Mouse (Mus musculus): ENCODE results near the gene Rbfox2.

The Rbfox2 gene

GRCm38 (mm10) chr15:77230144-77230543, 76.7 kb downstream of the Rbfox2 start:
- DNase-seq (ENCODE audit: low read depth) = no peak

- no peak for DNase-seq (ENCODE audit: low read depth)
Observed at GRCm38 (mm10) chr15:77226831-77227354, 79.9 kb downstream of the Rbfox2 start.

GRCm38 (mm10) chr15:77225858-77226257, 80.9 kb downstream of the Rbfox2 start:
- DNase-seq (ENCODE audit: low read depth) = no peak

DNA sequence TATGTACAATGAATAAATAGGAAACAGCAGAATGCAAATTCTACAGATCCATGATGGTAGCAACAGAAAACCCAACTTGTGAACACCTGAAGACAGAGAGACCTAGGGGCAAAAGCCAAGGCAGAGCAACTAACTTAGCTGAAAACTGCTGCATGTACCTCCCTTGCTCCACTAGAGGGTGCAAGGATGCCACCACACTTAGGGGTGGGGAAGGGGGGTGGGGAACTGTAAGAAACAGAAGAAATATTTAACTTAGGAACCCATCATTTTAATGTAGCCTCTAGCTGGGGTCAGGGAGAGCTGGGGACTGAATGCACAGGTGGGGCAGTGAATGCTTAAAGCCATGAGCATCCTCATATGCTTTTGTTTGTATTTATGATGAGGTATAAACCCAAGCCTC, 81.5 kb downstream of the Rbfox2 start:
- no peak for DNase-seq (ENCODE audit: low read depth)

- DNase-seq (ENCODE audit: low read depth) = no peak
Observed at GRCm38 (mm10) chr15:77220833-77221232, 86.0 kb downstream of the Rbfox2 start.

DNA sequence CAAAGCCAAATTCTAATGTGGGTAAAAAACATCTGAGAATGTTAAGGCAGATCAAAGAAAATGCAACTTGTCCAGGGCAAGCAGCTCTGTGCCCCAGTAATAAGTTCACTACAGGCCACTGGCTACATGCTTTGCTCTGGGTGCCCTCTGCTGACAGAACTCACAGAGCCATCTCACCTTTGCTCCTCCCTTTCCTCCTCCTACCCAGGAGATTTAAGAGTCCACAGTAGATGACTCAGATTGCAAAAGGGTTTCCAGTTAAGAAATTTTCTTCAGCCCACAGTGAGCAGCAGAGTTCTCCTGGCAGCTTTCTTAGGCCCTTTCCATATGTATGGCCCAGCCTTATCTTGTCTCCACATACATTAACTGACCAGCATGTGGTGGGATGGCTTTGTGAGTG, 86.7 kb downstream of the Rbfox2 start:
- DNase-seq (ENCODE audit: low read depth) = peak; percentile 93

- DNase-seq (ENCODE audit: low read depth) = no peak
Observed at GRCm38 (mm10) chr15:77219571-77219970, 87.2 kb downstream of the Rbfox2 start.

GRCm38 (mm10) chr15:77218007-77218406, 88.8 kb downstream of the Rbfox2 start:
- no peak for DNase-seq (ENCODE audit: low read depth)

DNA sequence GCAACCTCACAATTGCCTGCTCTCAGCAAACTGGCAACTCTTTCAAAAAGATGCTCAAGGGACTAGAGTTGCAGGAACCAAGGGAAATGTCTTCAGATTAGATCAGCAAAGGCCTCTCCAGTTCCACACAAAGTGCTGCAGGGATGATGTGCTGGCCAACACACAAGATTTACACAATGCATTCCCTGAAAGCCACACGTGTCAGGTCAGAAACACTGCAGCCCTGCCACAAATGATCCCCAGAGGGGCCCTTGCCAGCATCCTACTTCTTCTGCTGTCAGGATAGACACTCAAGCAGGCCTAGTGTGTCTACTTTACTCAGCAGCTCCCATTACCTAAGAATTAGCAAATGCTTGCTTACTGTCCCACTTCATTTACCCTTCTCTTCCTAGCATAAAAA, 89.3 kb downstream of the Rbfox2 start:
- DNase-seq (ENCODE audit: low read depth) = no peak

DNA sequence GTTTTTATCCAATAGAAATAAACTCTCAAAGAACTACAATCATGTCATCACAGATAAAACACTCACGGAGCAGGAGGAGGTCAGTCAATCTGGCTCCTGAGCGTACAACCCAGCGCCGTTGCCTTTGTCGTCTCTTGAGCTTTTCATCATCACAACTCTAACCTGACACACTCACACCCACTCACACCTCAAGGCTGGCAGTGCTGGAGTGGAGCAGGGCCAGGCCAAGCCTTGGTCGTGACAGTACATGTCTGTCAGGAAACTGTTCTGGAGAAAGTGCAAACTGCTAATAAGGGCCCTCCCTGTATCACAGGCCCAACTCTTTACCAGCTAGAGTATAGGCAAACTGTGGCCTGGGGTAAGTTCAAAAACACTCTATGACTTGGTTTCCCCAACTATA, 90.1 kb downstream of the Rbfox2 start:
- DNase-seq (ENCODE audit: low read depth) = no peak

DNA sequence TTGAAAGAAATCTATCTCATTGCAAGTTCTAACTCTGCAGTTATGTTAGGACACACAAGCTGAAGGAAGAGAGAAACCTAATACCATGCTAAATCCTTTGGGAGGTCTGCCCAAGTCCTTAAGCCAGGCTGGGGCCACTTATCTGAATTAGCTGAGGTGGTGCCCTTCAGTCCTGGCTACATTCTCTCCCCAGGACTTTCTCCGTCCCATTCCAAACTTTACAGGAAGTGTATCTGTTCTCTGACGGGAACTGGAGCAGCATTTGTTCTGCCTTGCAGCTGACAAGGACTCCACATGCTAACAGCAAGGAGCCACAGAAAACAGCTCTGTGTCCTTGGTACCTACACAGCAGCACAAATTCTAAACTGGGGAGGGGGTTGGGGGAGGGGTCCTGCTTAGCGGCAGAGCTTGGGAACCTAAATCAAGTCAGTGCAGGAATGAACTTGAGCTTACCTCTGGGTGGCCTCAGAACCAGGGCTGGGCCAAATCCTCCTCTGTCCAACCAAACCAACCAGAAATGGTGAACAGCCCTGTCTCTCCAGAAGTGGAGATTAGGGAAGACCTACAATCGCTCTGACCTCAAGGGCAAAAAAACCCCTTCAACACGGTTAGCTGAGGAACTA, 91.5 kb downstream of the Rbfox2 start:
- DNase-seq (ENCODE audit: low read depth) = no peak

- DNase-seq (ENCODE audit: low read depth) = peak; percentile 77
Observed at GRCm38 (mm10) chr15:77214410-77215107, 92.2 kb downstream of the Rbfox2 start.

- DNase-seq (ENCODE audit: low read depth) = no peak
Observed at GRCm38 (mm10) chr15:77213829-77214228, 93.0 kb downstream of the Rbfox2 start.

DNA sequence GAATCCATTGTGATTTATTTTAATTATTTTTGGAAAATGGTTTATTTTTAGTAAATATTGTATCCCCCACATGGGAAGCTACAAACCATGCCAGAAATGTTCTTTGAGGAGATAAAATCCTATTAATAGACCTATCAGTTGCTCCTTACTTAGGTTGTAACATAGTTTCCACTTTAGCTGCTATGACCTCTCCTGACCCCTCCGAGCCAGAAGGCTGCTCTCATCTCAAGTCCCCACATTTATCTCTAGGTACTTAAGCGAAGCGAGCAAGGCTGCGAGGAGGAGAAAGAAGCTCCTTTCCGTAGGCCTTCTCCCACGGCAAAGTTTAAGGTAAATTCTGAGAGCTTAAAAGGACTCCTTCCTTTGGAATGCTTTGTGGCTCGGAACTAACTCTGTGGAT, 94.0 kb downstream of the Rbfox2 start:
- no peak for DNase-seq (ENCODE audit: low read depth)

GRCm38 (mm10) chr15:77212217-77212757, 94.5 kb downstream of the Rbfox2 start:
- no peak for DNase-seq (ENCODE audit: low read depth)

DNA sequence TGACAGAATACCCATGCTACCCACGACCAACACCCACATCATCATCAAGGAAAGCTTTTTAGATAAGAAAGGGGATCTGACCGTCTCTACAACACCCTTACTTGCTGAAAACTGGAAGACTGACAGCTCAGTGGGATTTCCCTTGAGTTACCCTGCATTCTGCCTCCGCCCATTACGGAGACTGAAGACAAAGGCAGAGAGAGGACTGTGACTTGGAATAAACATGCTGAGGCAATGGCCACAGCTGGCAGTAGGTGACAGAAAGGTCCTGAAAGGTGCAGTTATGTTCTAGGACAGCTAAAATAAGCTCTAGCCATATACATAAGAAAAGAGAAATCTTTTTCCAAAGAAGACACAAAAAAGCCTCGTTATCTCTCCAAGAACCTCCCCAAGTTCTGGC, 99.8 kb downstream of the Rbfox2 start:
- no peak for DNase-seq (ENCODE audit: low read depth)

DNA sequence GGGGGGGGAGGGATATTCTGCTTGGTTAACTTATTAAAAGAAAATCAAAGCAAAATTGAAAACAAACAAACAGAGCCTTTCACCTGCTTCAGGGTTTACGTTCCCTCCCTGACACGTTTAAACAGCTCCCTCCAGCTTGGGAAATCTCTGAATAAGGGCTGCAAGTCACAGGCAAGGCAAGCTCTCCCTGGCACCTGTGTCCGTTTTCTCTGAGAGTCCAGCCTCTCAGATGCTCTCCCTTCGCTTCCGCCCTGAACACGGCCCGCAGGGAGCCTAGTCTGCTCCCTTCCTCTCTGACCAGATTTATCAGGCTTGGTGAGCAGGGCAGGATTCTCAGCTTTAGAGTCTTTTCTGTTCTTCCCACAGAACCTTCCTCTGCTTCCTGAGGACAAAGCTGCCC, 101.9 kb downstream of the Rbfox2 start:
- no peak for DNase-seq (ENCODE audit: low read depth)

DNA sequence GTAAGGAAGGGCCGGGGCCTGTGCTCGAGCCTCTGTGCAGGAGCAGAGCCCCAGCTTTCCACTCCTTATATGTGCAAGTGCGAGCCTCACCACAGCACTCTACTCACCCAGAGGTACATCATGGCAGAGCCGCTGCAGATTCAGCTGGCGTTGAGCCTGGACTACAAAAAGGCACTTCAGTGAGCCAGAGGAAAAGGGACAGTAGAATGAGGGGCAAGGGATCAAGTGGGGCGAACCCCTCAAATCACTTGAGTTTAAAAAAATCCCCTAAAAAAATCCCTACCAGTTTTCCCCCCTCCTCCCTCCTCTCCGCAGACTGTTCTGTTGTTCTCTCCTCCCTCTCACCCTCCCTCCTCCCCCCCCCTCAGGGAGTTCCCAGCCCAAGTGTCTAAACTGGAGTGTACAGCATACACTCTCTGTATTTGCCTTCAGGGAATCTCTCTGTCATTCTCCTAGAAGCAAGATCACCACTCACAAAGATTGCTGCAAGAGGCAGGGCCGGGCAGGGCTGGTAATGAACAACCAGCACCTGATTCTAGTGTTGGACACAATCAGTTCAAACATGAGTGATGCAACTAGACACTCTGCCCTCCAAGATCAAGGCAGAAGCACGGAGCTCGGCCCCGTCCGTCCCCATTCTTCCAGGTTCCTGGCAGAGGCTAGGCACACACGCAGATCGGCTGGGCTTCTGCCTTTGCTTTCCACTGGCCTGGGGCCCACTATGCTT, 103.4 kb downstream of the Rbfox2 start:
- no peak for DNase-seq (ENCODE audit: low read depth)

DNA sequence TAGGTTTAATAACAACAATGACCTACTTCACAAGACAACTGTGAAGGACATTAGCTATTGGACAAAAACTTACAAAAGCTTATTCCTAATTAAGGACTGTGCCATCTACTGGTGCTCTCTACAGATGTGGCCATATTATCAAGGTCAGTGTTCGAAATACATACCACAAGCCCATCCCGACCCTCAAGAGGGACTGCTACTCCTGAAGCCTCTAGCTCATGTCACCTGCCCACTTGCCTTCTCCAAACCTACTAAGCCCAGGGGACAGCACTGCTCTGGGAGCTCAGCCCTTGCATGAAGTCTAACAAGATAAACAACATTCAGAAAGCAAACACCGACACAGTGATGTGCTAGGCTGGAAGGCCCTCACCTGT, 103.9 kb downstream of the Rbfox2 start:
- no peak for DNase-seq (ENCODE audit: low read depth)

DNA sequence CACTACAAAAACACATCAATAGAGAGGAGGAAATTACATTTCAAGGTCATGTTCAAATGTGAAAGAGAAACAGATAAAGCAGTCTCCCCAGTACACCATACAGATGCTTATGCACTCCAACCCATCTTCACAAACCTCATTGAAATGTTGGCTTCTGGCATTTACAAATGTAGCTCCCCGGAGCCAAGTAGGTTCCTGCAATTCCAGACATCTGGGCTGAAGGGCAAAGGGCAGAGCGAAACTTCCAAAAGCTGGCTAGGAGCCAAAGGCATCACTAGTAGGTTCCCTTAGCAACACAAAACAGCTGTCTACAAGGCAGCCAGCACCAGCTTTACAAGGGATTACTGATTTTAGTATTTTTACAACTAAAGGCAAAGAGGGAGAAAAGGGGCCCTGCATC, 104.6 kb downstream of the Rbfox2 start:
- no peak for DNase-seq (ENCODE audit: low read depth)

DNA sequence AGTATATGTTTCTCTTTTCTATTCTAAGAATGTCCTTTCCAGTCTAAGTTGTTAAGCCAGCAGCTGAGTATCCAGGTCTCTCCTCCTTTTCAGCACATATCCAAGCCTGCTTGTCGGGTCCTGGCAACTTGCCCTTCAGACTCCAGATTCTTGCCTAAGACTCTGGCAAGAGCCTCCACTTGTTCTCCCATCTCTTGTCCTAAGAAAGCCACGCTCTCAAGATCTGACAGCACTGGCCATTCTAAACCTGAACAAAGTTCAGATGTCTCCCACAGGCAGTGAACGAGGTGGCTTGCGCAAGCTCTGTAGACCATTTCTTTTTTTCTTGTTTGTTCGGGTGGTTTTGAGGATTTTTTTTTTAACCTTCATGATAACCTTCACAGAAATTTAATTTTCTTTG, 110.0 kb downstream of the Rbfox2 start:
- DNase-seq (ENCODE audit: low read depth) = peak; percentile 87

DNA sequence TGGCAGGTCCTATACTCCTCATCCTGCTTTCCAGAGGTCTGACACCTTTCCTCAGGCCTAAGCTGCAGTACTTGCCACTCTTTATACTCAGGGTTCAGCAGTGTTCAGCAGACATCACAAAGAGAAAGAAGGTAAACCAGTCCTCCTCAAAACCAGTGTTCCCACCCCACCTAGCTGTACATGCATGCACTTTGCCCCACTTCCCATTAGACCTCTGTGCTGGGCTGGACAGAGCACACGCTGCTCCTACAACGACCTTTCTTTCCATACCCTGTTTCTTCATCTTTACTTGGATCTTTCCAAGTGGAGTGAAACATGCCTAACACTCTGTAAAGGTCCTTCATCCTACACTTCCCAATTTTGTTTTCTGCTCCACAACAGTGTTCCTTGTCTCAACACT, 110.8 kb downstream of the Rbfox2 start:
- DNase-seq (ENCODE audit: low read depth) = no peak

Data from fibroblast of lung, adult 2 months (primary cell).